Mouse (Mus musculus): ENCODE data around the gene C2cd5. TPM values are rescaled to one million over a fixed set of nuclear protein-coding genes. Genes with fewer than 3 reads are reported as not detected.

The C2cd5 gene
- 12.3 and 12.6 TPM in 2 replicates for polyA plus RNA-seq (2021; fragmentation: Nextera tagmentation)
- long read RNA-seq, experiment 1, partial matches to known transcripts, result 6 of 12 reads
- long read RNA-seq, experiment 1, other reads (novel, unspliced or antisense), result 3 of 12 reads
- long read RNA-seq, experiment 2, full-length matches to known transcripts, result 5 of 101 reads
- long read RNA-seq, experiment 2, partial matches to known transcripts, result 33 of 101 reads
- long read RNA-seq, experiment 2, other reads (novel, unspliced or antisense), result 63 of 101 reads

DNA sequence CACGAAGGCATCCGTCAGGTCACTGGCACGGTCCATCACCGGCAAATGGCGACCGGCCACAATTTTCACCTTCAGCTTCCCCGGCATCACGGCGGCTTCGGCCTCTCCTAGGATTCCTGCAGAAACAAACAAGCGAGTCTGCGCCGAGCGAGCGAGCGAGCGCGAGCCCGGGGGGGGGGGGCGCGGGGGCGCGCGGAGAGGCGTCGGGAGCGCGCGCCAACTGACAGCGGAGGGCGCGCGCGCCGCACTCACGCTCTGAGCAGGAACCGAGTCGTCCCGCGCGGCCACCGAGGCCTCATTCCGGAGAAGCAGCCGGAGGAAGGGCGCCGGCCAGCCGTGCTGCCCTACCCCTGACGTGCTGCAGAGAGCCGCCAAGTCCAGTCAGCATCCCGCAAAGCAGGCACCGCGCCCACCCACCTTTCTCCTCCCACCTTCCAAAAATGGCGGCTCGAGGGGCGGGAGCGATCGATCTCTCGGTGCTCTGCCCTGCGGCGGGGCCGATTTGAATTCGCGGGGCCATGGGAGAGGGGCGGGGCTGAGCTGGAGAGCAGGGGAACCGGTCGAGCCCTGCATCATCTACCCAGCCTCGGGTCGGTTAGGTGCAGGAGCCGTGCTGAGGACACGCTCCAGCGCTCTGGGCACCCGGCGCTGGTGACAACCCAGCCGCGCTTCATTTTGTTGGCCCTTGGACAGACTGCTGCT lies at the start of gene C2cd5:
TSS of gene C2cd5 (minus strand) at position 461 of the 702 bp plus-strand sequence.

GRCm38 (mm10) chr6:142964076-142964530 lies 135.8 kb downstream of the C2cd5 start, which contains the start of gene St8sia1:
Gene St8sia1, minus strand, starts transcription at chr6:142964452.

Other genes starting within 250 kb of the C2cd5 start
- 2.5 and 3.1 TPM in 2 replicates for gene St8sia1, start 135.7 kb downstream of the C2cd5 start, polyA plus RNA-seq (2021; fragmentation: Nextera tagmentation)
- gene Etnk1, start 67.1 kb upstream of the C2cd5 start, polyA plus RNA-seq (2021; fragmentation: Nextera tagmentation), result 15.4 and 17.9 TPM in 2 replicates